Mouse (Mus musculus) hindbrain, embryonic 15.5 days (tissue): ENCODE measurements around the gene Fbxl5. TPM values are rescaled to one million over a fixed set of nuclear protein-coding genes. Genes with fewer than 3 reads are reported as not detected.
A peak's percentile ranks its signal among the peaks of the same experiment; 100 is the strongest.

Experiments
- ATAC-seq: fragments of 200-750 bp; cut with Nextera tagmentation; 2 replicates; pipeline ENCODE4 v1.8.0; 2017; ENCODE audit warnings: low read depth, moderate number of reproducible peaks, moderate TSS enrichment; ENCODE audit not compliant: low FRiP score
- H3K27ac ChIP-seq: fragments of 300-500 bp; sonication (generic); replicated peaks from 2 replicates; pipeline ENCODE4 v1.5.1; 2015; ENCODE audit warnings: mild to moderate bottlenecking, inconsistent platforms
- H3K27me3 ChIP-seq: fragments of 300-500 bp; sonication (generic); 2 replicates; pipeline ENCODE4 v1.6.1; 2015; ENCODE audit warnings: control low read depth, inconsistent platforms
- H3K36me3 ChIP-seq: fragments of 300-500 bp; sonication (generic); 2 replicates; pipeline ENCODE4 v1.6.1; 2015; ENCODE audit warnings: control low read depth, inconsistent platforms
- H3K4me1 ChIP-seq: fragments of 300-500 bp; sonication (generic); replicated peaks from 2 replicates; pipeline ENCODE4 v1.6.1; 2015; ENCODE audit warnings: control low read depth, inconsistent platforms
- H3K4me2 ChIP-seq: fragments of 300-500 bp; sonication (generic); 2 replicates; pipeline ENCODE4 v1.6.1; 2015; ENCODE audit warnings: moderate library complexity, mild to moderate bottlenecking, inconsistent platforms
- H3K4me3 ChIP-seq: fragments of 300-500 bp; sonication (generic); 2 replicates; pipeline ENCODE4 v1.5.1; 2015; ENCODE audit warnings: mild to moderate bottlenecking, inconsistent platforms
- H3K9ac ChIP-seq: fragments of 300-500 bp; sonication (generic); 2 replicates; pipeline ENCODE4 v1.6.1; 2015; ENCODE audit warnings: inconsistent platforms
- H3K9me3 ChIP-seq: fragments of 300-500 bp; sonication (generic); 2 replicates; pipeline ENCODE4 v1.6.1; 2016; ENCODE audit warnings: control low read depth, inconsistent platforms
- WGBS: fragments of 180-500 bp; shearing (Covaris S2); methylation state at CpG from one replicate; pipeline ENCODE4 v1.1.7; 2015; 5-methylcytosine and 5-hydroxymethylcytosine counted together
- polyA plus RNA-seq: library from polyadenylated mRNA; unstranded; fragments of >200 nt; fragmentation: Nextera tagmentation; extraction: Ambion mirVana; gene quantifications from 2 replicates; pipeline ENCODE4 v1.2.1, GENCODE M21; 2015

Fbxl5 gene
- polyA plus RNA-seq, 1 experiment from 2014 or later: 74.4 TPM

GRCm38 (mm10) chr5:43824580-43824979 is 3.1 kb upstream of the Fbxl5 start:
- 81% methylated on average over 3 of the region's 3 CpGs for WGBS
- no peaks in the 10 kb centered on the region for H3K9me3 ChIP-seq

GRCm38 (mm10) chr5:43822824-43823223 is 1.4 kb upstream of the Fbxl5 start:
- 80% methylated on average over 3 of the region's 3 CpGs for WGBS
- H3K4me1 ChIP-seq: no peaks in the 10 kb centered on the region
- H3K4me3 ChIP-seq: no peak overlapping the region
- H3K27ac ChIP-seq: no peak overlapping the region
- H3K27me3 ChIP-seq: no peaks in the 10 kb centered on the region
- H3K9me3 ChIP-seq: no peaks in the 10 kb centered on the region
- no peak for ATAC-seq
- no peak overlapping the region for H3K4me2 ChIP-seq
- no peaks in the 10 kb centered on the region for H3K36me3 ChIP-seq
- H3K9ac ChIP-seq: no peak overlapping the region

More at GRCm38 (mm10) chr5:43824580-43824979, 3.1 kb upstream of the Fbxl5 start:
- H3K36me3 ChIP-seq: no peaks in the 10 kb centered on the region
- H3K4me3 ChIP-seq: no peak overlapping the region
- no peaks in the 10 kb centered on the region for H3K4me1 ChIP-seq
- ATAC-seq: no peak
- H3K4me2 ChIP-seq: no peak overlapping the region
- no peak overlapping the region for H3K9ac ChIP-seq
- no peak overlapping the region for H3K27ac ChIP-seq
- H3K27me3 ChIP-seq: no peaks in the 10 kb centered on the region

GRCm38 (mm10) chr5:43822199-43822598 is 761 bp upstream of the Fbxl5 start:
- H3K27me3 ChIP-seq: no peaks in the 10 kb centered on the region
- no peak overlapping the region for H3K4me3 ChIP-seq
- no peak overlapping the region for H3K4me2 ChIP-seq
- no peaks in the 10 kb centered on the region for H3K36me3 ChIP-seq
- no peak for ATAC-seq
- H3K4me1 ChIP-seq: no peaks in the 10 kb centered on the region
- 84% methylated on average over 8 of the region's 8 CpGs for WGBS
- no peaks in the 10 kb centered on the region for H3K9me3 ChIP-seq
- H3K9ac ChIP-seq: no peak overlapping the region
- H3K27ac ChIP-seq: no peak overlapping the region

- ATAC-seq: no peak
Observed at GRCm38 (mm10) chr5:43820785-43821184, 653 bp downstream of the Fbxl5 start.

GRCm38 (mm10) chr5:43818695-43819094 is 2.7 kb downstream of the Fbxl5 start, which contains the start of gene Bst1:
TSS of gene Bst1 (plus strand) at chr5:43818885.
- 48% methylated on average over 12 of the region's 12 CpGs for WGBS
- H3K36me3 ChIP-seq: no peaks in the 10 kb centered on the region
- H3K9me3 ChIP-seq: no peaks in the 10 kb centered on the region

More at GRCm38 (mm10) chr5:43820785-43821184, 653 bp downstream of the Fbxl5 start:
- no peaks in the 10 kb centered on the region for H3K27me3 ChIP-seq
- H3K4me1 ChIP-seq: no peaks in the 10 kb centered on the region
- no peak overlapping the region for H3K27ac ChIP-seq
- H3K9ac ChIP-seq: no peak overlapping the region
- no peak overlapping the region for H3K4me3 ChIP-seq
- no peaks in the 10 kb centered on the region for H3K36me3 ChIP-seq
- H3K4me2 ChIP-seq: no peak overlapping the region
- 93% methylated on average over 11 of the region's 11 CpGs for WGBS
- H3K9me3 ChIP-seq: no peaks in the 10 kb centered on the region

GRCm38 (mm10) chr5:43815769-43816168 is 5.7 kb downstream of the Fbxl5 start:
- WGBS: 51% methylated on average over 1 of the region's 1 CpGs
- H3K27ac ChIP-seq: no peak overlapping the region
- no peaks in the 10 kb centered on the region for H3K36me3 ChIP-seq
- H3K4me1 ChIP-seq: no peaks in the 10 kb centered on the region
- ATAC-seq: no peak
- no peaks in the 10 kb centered on the region for H3K27me3 ChIP-seq
- H3K9ac ChIP-seq: no peak overlapping the region
- no peak overlapping the region for H3K4me3 ChIP-seq
- no peaks in the 10 kb centered on the region for H3K9me3 ChIP-seq
- H3K4me2 ChIP-seq: no peak overlapping the region

More at GRCm38 (mm10) chr5:43818695-43819094, 2.7 kb downstream of the Fbxl5 start, which contains the start of gene Bst1:
- H3K4me1 ChIP-seq: no peaks in the 10 kb centered on the region
- H3K27me3 ChIP-seq: no peaks in the 10 kb centered on the region
- no peak within 1 kb of the TSS for H3K9ac ChIP-seq
- no peak within 1 kb of the TSS for H3K27ac ChIP-seq
- ATAC-seq: no peak
- no peak within 1 kb of the TSS for H3K4me3 ChIP-seq
- H3K4me2 ChIP-seq: no peak within 1 kb of the TSS

GRCm38 (mm10) chr5:43814536-43814935 is 6.9 kb downstream of the Fbxl5 start:
- Histone ChIP-seq H3K9me3 (no peaks in the 10 kb centered on the region), H3K9ac (no peak overlapping the region), H3K27me3 (no peaks in the 10 kb centered on the region), H3K4me3 (no peak overlapping the region), H3K36me3 (no peaks in the 10 kb centered on the region), H3K4me1 (no peaks in the 10 kb centered on the region), H3K27ac (no peak overlapping the region), H3K4me2 (no peak overlapping the region)
- no peak for ATAC-seq
- WGBS: 88% methylated on average over 2 of the region's 2 CpGs

- no peak overlapping the region for H3K9ac ChIP-seq
- no peaks in the 10 kb centered on the region for H3K9me3 ChIP-seq
- H3K27ac ChIP-seq: no peak overlapping the region
- WGBS: 86% methylated on average over 1 of the region's 1 CpGs
- H3K4me3 ChIP-seq: no peak overlapping the region
- H3K27me3 ChIP-seq: no peaks in the 10 kb centered on the region
- H3K4me1 ChIP-seq: peaks cover 3% of the 10 kb centered on the region
- no peak for ATAC-seq
- H3K4me2 ChIP-seq: no peak overlapping the region
- H3K36me3 ChIP-seq: no peaks in the 10 kb centered on the region
Observed at GRCm38 (mm10) chr5:43810427-43811062, 10.9 kb downstream of the Fbxl5 start.

- no peaks in the 10 kb centered on the region for H3K27me3 ChIP-seq
- H3K9ac ChIP-seq: peak overlapping the region; percentile 55
- H3K27ac ChIP-seq: peak overlapping the region; percentile 76
- no peaks in the 10 kb centered on the region for H3K9me3 ChIP-seq
- 4% methylated on average over 48 of the region's 48 CpGs for WGBS
- H3K4me2 ChIP-seq: peak overlapping the region; percentile 58
- peak overlapping the region; percentile 47 for H3K4me3 ChIP-seq
- no peaks in the 10 kb centered on the region for H3K36me3 ChIP-seq
- H3K4me1 ChIP-seq: peaks cover 3% of the 10 kb centered on the region
- ATAC-seq: peak; percentile 98
Observed at GRCm38 (mm10) chr5:43807744-43808696, 13.4 kb downstream of the Fbxl5 start.

- Histone ChIP-seq H3K9me3 (no peaks in the 10 kb centered on the region), H3K27ac (no peak overlapping the region), H3K4me3 (no peak overlapping the region), H3K27me3 (no peaks in the 10 kb centered on the region), H3K9ac (no peak overlapping the region), H3K4me1 (peaks cover 3% of the 10 kb centered on the region), H3K36me3 (no peaks in the 10 kb centered on the region), H3K4me2 (no peak overlapping the region)
- no peak for ATAC-seq
- 82% methylated on average over 4 of the region's 4 CpGs for WGBS
Observed at GRCm38 (mm10) chr5:43806914-43807313, 14.5 kb downstream of the Fbxl5 start.

GRCm38 (mm10) chr5:43806340-43806739 is 15.1 kb downstream of the Fbxl5 start:
- Histone ChIP-seq H3K4me1 (peaks cover 3% of the 10 kb centered on the region), H3K27ac (no peak overlapping the region), H3K36me3 (no peaks in the 10 kb centered on the region)

GRCm38 (mm10) chr5:43805401-43805800 is 16.0 kb downstream of the Fbxl5 start:
- Histone ChIP-seq H3K27ac (no peak overlapping the region), H3K4me3 (no peak overlapping the region), H3K4me1 (peaks cover 3% of the 10 kb centered on the region), H3K4me2 (no peak overlapping the region), H3K9ac (no peak overlapping the region), H3K36me3 (no peaks in the 10 kb centered on the region), H3K9me3 (no peaks in the 10 kb centered on the region), H3K27me3 (no peaks in the 10 kb centered on the region)
- 74% methylated on average over 2 of the region's 2 CpGs for WGBS
- ATAC-seq: no peak

More at GRCm38 (mm10) chr5:43806340-43806739, 15.1 kb downstream of the Fbxl5 start:
- Histone ChIP-seq H3K4me2 (no peak overlapping the region), H3K27me3 (no peaks in the 10 kb centered on the region), H3K9me3 (no peaks in the 10 kb centered on the region), H3K4me3 (no peak overlapping the region), H3K9ac (no peak overlapping the region)
- 91% methylated on average over 7 of the region's 7 CpGs for WGBS
- no peak for ATAC-seq
